Mouse (Mus musculus) megakaryocyte-erythroid progenitor cell, adult 5-6 weeks (primary cell): Measurements from ENCODE around the gene Trim80. TPM values are rescaled to one million over a fixed set of nuclear protein-coding genes. Genes with fewer than 3 reads are reported as not detected.
"Not testable (repeated sequence)": the region's sequence is repeated elsewhere in the genome, so short reads cannot be mapped to it uniquely, and the experiment has no call there.

ENCODE experiments used
- ATAC-seq: replicated peaks from 2 replicates; pipeline ENCODE4 v1.8.0; 2016; ENCODE audit warnings: mild to moderate bottlenecking, inconsistent platforms; ENCODE audit not compliant: severe bottlenecking, poor library complexity, low FRiP score, low TSS enrichment
- total RNA-seq, 2 experiments: library from RNA; stranded (forward) in 1 of 2; stranded (reverse) in 1 of 2; fragments of 200-1000, 215-1000 nt in 1 of 2; fragments of >200 nt in 1 of 2; fragmentation: Nextera tagmentation in 1 of 2; gene quantifications; 2 replicates each; pipeline ENCODE4 v1.2.3; 2014 to 2017

The Trim80 gene
- total RNA-seq, 2 experiments from 2014 or later: not detected

- ATAC-seq: no peak
These were observed 14.7 kb upstream of the Trim80 start for GRCm38 (mm10) chr11:115425671-115426070.

DNA sequence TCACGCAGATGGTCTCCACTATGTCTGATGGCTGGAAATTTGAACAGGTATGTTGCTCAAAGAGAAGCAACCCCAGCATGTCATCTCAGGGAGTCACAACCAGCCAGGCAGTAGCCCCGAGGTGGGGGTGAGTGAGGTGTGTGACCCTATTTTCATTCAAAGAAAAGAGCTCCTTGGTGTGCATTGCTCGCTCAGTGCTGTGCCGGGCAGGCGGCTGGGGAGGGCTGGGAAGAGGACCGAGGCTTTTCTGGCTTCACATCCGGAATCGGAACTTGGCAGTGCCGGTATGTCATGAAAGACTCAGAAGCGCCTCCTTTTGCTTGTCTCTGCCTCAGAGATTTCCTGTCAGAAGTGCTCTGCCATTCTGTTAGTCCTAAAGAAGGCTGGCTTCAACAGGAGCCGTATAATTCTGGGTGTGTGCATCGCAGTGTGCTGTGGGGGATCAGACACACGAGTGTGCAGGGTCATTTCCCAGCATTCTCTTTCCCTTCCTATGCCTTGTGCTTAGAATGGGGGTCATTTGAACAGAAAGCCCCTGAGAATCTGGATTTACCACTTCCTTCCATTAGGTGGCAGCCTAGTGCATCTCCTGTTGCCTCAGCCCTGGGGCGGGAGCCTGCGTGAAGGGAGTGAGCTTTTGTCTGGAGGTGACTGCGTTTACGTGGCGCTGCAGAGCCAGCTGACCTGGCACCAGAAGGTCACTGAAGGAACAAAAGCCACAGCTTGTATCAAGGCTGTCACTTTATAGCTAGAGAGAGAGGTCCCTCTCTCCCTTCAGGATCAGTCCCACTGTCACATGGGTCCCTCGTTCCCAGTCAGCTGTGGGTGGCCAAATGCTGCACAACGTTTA, 12.6 kb upstream of the Trim80 start:
- ATAC-seq: peak; percentile 93

- no peak for ATAC-seq
These were observed 11.0 kb upstream of the Trim80 start for GRCm38 (mm10) chr11:115429307-115429706.

GRCm38 (mm10) chr11:115430561-115430960, 9.8 kb upstream of the Trim80 start:
- ATAC-seq: no peak

- ATAC-seq: no peak
These were observed 7.5 kb upstream of the Trim80 start for GRCm38 (mm10) chr11:115432814-115433213.

DNA sequence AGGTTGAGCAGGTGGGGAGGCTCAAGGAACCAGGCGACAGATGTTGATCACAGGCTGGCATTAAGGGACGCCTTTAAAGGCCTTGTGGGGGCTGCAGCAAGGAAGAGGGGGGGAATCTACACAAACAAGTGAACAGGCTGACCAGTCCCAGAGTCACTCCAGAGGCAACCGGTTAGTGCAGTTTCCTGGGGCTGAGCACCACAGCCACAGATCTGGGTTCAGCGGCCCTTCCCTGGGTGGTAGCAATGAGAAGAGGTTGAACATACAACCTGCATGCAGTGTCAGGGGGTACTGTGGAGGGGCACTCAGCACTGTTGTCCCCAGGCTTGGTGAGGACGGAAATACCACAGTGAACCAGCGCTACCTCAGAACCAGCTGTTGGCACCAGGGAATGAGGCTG, 7.0 kb upstream of the Trim80 start:
- no peak for ATAC-seq

DNA sequence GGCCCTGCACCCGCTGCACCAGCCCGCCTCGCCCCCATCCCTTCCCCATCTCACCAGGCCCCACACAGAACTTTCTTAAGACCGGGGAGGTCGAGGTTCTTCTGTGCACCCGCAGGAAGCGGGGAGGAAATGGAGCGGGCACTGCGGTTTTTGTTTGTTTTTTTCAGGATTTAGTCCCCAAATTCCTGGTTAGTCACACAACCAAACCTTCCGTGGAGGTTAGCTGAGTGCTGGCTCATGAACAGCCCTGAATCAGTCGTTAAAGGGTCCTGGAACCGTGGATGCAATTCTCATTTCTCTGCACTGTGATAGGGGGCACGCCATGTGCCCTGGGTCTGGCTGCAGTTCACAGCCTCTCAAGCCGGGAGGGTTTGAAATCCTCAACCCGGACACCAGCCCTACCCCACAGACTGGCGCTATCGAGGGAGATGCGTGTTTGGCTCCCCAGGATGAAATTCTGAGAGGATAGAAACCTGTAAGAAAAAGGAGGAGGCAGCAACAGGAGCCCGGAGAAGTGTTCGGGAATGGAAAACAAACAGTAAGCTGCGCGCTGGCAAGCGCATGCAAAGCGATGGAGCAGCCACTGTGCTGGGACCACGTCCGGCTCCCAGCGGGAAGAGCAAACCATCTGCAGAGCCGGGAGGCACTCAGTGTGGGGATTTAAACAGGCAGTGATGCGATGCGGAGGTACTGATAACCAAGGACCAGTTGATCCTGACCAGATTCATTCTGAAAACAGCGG, 4.6 kb upstream of the Trim80 start:
- no peak for ATAC-seq

DNA sequence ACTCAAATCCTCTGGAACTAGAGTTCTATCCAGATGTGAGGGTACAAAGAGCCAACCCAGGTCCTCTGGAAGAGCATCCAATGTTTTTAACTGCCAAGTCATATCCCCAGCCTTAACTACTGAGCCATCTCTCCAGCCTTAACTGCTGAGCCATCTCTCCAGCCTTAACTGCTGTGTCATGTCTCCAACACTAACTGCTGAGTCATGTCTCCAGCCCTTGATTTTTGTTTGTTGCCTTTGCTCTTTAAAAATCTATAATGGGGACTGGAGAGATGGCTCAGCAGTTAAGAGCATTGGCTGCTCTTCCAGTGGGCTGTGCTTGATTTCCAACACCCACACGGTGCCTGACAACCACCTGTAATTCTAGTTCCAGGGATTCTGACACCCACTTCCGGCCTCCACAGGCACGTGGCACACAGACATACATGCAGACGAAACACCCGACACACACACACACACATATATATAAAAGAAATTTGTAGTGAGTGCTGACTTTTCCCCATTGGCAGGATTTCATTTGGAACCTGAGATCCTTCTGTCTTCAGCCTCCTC, 2.7 kb upstream of the Trim80 start:
- no peak for ATAC-seq

DNA sequence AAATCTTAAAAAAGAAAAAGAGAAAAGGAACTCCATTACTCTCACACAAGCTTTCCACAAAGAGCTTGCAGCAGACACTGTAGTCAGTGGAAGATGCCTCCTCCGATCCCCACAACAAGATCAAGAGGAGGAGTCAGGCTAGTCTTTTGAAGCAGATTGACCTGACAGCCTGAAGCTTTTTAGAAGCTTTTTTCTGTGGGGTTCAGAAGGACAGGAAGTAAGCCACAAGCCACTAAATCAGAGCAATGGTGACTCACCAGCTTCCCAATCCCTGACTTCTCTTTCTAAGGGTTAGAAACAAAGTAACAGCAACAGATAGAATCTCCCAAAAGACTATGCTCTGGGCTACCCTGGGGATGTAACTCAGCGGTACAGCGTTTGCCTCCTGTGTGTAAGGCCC, 1.0 kb upstream of the Trim80 start:
- ATAC-seq: no peak

DNA sequence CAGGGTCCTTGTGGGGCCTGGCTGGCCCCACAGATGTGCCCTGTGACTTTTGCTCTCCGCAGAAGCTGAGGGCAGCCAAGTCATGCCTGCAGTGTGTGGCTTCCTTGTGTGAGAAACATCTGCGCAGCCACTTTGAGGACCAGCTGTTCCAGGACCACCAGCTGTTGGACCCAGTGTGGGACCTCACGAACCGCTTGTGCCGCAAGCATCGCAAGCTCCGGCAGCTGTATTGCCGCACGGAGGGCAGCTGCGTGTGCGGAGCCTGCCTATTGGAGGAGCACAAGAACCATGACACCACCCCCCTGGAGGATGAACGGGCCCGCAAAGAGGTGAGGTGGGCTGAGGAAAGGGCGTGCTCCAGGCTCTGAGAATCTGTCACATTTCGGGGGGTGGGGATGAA, 1.1 kb downstream of the Trim80 start:
- ATAC-seq: no peak

DNA sequence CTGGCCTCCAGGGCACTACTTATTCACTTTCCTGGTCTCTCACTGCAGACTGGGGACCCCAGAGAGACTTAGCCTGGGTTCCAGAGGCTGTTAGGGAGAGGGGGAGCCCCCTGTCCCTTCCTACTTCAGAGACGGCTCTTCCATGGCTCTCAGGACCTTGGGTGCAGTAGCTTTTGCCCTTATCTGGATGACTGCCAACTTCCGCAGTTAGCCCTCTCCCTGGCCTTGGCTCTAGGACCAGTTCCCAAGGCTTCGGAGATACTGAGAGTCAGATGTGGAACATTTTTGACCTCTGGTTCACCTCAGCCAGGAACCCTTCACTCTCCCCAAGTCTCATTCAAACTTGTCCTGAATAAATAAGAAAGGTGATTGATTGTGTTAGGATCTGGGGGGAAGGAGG, 6.6 kb downstream of the Trim80 start:
- no peak for ATAC-seq

GRCm38 (mm10) chr11:115447321-115447885, 7.1 kb downstream of the Trim80 start:
- no peak for ATAC-seq

DNA sequence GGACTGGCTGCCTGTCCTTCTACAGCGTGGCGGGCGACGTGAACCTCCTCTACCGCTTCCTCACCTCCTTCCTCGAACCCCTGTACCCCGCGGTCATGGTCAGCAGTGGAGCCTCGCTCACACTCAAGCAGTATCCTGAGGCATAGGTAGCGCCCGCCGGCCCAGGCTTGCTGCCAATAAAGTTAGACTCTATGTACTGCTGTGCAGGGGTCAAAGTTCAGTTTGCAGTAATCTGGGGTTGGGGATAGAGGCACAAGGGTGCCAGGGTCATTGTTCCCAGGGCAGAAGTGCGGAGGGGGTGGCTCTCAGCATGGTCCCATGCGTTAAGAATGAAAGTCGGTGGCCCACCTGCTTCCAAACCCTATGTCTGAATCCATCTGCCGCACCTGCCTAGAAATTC, 7.7 kb downstream of the Trim80 start:
- no peak for ATAC-seq

DNA sequence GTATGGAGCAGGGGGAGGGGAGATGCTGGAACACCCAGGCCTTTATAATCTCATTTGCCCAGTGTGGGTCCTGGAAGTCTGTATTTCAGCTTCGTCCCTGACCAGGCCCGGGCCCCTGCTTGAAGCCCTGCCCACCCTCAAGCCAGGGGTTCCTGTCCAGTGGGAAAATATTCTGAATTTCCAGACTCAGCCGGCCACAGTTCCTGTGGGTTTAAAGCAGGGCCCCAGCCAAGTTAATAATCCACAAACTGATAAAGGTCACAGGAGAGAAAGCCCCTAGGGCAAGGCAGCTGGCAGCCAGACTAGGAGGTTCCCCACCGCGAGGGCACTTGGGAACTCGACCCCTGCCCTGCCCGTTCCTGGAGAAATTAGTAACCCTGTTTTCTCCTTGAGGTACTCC, 8.7 kb downstream of the Trim80 start:
- no peak for ATAC-seq

DNA sequence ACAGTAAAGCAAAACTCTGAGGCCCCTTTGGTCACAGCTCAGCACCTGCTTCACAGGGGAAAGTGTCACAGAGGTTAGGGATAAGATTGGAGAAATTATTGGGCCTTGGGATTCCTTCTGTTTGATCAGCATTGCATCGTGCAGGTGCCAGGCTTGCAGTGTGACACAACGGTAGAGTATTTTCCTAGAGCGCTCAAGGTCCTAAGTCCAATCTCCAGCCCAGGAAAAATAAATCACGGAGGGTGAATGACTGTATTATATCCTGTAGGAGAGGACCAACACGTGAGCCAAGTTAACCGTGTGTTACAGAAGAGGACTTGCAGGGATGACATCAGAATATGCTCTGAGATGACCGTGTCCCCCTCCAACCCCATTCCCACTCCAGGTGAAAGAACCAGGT, 9.8 kb downstream of the Trim80 start:
- no peak for ATAC-seq

DNA sequence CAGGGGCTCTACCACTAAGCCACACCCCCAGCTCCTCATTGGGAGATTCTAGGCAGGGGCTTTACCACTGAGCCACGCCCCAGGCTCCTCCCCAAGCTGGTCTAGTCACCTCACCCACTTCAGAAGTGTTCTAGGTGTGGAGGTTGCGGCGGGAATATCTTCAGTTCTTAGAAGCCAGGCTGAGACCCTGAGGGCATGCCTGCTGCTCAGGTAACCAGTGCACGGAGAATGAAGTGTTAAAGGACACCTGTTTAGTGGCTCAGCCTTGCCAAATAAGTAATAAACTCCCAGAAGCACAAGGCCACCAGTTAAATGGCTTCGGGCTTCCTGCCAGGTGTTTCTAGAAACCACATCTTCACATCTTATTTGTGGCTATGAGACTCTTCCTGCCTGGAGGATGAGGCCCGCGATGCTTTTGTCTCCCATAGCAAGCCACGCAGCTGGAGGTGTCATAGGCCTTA, 11.5 kb downstream of the Trim80 start:
- no peak for ATAC-seq

DNA sequence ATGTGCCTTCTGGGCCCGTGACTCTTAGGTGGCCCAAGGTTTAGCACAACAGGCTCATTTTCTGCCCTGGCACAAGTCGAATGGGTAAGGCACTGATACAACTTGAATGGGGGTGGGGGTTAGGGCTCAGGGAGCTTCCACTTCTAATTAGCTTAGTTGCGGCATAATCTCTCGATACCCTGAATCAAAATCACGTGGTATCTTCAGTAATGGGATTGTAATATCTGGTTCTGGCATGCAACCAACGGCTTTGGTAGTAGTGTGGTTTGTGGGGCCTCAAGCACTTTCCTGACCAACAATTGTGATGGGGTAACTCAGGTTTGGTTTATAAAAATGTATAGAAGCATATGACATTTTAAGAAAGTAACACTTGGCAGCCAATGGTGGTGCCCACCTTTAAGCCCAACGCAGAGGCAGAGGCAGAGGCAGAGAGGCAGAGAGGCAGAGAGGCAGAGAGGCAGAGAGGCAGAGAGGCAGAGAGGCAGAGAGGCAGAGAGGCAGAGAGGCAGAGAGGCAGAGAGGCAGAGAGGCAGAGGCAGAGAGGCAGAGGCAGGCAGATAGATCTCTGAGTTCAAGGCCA, 12.0 kb downstream of the Trim80 start:
- ATAC-seq: no peak

DNA sequence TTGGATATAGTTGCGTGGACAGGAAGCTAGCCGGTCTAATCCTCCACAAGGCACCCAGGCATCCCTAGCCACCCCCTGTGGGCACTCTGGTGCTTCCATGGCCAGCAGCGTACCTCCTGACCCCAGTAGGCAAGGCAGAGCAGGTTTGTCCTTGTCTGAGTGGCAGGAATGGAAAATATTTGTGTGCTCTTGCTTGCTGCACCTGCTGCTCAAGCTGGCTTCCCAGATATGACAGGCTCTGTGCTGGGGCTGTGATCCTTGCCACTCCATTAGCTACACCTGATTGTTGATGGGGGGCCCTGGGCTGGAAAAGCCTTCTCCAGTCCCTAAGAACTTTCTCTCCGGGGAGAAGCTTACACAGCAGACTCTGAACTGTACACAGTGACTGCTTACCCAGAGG, 13.0 kb downstream of the Trim80 start:
- no peak for ATAC-seq

DNA sequence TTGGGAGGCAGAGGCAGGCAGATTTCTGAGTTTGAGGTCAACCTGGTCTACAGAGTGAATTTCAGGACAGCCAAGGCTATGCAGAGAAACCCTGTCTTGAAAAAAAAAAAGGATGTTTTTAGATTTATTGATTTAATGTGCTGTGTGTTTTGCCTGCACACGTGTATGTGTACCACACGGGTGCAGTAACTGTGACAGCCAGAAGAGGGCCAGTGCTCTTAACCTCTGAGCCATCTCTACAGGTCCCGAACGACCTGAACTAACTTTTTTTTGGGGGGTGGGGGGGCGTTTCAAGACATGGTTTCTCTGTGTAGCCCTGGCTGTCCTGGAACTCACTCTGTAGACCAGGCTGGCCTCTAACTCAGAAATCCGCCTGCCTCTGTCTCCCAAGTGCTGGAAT, 14.5 kb downstream of the Trim80 start:
- not testable (repeated sequence) for ATAC-seq

GRCm38 (mm10) chr11:115455619-115456018, 15.3 kb downstream of the Trim80 start:
- no peak for ATAC-seq
